Mouse (Mus musculus) spleen, embryonic (tissue): ENCODE results near the gene Strap.

ENCODE experiments used
- CTCF ChIA-PET: fragments of 350-600 bp; sonication (Branson Sonifier 250); formaldehyde crosslinking; loops from one replicate; lab custom pipeline; 2022; lab: Charles Lee

Gene Strap

DNA sequence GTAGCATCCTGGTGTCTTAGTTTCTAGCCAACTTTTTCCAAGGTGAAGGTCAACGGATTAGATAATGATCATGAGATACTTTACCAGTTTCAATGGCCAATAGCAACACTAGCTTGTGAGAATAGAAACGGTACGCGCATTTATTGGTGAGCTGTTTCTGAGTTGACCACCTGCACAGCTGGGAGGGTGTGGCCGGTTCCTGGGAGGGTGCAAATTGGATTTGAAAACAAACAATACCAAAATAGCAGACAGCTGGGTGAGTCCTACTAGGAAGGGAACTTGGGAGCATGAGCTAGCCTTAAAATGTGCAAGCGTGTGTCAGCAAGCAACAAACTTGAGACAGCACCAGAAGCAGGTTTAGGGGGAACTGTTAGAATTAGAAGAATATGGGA is 38.8 kb downstream of the Strap start:
- CTCF ChIA-PET: interaction anchor here (0.8 kb wide), 1 partner anchor 24 kb away, joined by 3 read pairs; no protein-coding TSS in a partner anchor

DNA sequence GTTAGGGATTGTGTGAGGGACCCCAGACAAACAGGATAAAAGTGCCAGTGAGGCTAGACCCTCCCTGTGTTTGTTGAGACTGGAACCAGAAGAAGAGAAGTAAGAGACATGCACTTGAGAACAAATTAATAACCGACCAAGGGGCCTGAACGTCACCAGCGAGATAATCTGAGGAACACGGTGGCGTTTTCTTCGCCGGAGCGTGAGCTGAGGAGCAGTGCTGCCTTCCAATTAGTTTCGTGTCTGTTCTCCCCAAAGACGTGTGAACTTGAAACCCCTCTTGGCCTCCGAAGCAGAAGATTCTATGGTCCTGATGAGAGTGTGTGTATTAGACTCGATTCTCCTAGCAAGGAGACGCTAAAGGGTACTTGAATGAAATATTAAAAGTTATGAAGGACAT is 39.3 kb downstream of the Strap start:
- CTCF ChIA-PET: no interaction called here

DNA sequence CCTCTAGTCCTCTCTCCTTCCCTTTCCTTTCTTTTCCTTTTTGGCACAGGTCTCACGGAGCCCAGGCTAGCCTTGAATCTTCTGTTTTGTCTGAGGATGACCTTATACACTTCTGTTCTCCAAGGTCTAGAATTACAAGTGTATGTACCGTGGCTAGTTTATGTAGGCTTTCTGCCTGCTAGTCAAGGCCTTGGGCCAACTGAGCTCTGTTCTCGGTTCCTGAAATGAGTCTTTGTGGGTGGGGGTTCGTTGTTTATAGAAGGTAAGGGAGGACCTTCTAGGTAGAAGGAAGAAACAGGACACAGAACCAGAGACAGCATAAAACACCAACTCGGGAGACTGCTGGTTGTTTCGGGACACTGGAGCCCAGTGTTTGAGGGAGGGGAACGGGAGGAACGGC is 40.3 kb downstream of the Strap start:
- CTCF ChIA-PET: interaction anchor here (0.5 kb wide), 1 partner anchor 17 kb away, joined by 5 read pairs; no protein-coding TSS in a partner anchor

DNA sequence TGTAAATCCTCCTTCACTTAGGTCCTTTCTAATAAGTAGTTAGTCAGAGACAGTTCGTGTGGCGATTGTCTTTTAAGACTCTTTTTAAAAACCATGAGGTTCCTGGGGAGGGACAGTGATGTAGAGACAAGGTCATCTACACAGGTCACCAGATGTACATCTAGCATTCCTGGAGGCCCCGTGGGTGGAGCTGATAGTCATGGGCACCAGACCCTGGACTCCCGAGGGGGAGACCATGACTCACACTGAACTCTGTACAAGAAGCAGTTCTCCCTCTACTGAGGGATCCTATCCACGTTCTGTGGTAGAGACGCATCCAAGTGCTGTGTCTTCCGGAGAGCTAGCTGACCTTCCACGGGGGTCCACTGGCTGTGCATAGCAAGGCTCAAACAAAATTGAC is 42.1 kb downstream of the Strap start:
- CTCF ChIA-PET: no interaction called here

DNA sequence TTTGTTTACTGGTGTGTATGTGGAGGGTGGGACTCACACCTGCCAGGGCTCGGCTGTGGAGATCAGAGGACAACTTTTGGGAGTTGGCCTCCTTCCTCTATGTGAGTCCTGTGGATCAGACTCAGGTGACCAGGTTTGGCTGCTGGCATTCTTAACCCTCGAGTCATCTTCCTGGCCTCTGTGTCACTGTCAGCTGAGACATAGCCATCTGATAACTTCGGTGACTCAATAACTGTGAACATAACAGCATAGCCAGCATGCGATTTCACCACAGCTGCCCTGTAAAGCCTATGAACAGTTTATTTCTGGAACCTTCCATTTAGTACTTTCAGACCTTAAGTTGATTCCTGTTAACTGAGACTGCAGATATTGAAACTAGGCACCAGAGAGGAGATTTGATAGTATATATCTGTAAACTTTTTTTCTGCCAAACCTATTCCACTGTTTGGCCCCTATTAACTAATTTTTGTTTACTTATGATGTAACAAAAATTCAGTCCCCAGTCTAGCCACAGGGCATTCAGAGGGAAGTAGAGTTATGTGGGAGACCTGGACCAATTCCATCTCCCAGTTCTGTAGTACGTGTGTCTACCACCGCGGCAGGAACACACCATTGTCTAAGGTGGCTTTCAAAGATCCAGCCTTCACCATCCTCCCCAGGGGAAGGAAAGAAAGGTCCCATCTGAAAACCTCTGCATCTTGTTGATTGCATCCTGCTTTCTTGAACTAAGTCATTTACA is 49.2 kb downstream of the Strap start:
- CTCF ChIA-PET: no interaction called here

DNA sequence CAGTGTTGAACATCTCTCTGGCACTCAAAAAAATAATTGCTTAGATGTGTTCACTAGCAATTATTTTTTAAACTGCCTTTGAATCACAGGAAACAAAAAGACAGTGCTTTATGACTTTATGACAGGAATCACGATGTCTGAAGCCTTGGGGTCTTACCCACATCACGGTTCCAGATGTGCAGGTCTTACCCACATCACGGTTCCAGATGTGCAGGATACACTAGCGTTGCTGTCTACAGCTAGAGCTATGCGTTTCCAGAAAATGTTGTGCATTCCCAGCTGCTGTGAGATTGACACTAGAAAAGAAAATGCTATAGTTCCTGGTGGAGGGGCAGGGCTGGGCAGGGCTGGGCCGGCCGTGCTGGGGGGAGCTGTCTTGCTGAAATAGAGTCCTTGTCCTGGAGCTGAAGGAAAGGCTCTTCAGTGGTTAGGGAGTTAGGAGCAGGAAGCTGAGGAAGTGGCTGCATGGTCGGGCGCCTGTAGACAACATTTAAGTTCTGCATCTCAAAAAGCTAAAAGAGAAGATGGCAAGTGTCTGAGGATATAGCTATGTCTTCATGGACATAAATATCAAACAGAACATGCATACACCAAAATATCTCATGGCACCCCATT is 54.2 kb downstream of the Strap start:
- CTCF ChIA-PET: no interaction called here

DNA sequence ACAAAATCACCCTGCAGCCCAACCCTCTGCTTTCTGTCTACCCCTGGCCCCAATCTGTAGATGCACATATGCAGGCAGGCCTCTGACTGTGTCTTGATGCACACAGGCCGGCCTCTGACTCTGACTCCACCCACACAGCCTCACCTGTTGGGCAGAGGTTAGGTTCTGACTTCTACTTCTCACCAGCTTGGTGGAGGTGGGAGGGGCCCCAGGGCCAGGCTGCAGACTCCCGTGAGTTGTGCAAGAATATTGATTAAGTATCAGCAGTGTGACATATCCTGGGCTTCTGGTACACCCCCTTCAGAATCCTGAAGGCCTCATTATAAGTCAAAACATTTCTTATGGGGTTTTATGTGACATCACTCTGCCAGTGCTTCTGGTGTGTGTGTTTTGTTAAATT is 54.8 kb downstream of the Strap start:
- CTCF ChIA-PET: no interaction called here

DNA sequence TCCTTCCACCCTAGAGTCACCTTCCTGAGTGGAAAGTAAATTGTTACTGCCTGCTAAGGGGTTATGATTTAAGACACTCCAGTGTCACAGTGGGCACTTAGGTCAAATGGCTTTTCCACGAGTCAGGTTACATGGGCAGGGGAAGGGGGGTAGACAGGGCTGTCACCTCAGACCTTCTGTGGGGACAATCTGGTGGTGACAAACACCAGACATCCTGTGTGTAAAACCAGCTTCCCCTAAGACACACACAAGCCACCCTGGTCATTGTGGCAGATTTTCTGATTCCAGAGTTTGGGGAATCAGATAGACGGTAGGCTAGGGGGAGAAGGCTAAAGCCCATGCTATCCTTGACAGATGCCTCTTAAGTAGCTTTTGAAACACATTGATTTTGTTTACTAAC is 60.6 kb downstream of the Strap start:
- CTCF ChIA-PET: no interaction called here

DNA sequence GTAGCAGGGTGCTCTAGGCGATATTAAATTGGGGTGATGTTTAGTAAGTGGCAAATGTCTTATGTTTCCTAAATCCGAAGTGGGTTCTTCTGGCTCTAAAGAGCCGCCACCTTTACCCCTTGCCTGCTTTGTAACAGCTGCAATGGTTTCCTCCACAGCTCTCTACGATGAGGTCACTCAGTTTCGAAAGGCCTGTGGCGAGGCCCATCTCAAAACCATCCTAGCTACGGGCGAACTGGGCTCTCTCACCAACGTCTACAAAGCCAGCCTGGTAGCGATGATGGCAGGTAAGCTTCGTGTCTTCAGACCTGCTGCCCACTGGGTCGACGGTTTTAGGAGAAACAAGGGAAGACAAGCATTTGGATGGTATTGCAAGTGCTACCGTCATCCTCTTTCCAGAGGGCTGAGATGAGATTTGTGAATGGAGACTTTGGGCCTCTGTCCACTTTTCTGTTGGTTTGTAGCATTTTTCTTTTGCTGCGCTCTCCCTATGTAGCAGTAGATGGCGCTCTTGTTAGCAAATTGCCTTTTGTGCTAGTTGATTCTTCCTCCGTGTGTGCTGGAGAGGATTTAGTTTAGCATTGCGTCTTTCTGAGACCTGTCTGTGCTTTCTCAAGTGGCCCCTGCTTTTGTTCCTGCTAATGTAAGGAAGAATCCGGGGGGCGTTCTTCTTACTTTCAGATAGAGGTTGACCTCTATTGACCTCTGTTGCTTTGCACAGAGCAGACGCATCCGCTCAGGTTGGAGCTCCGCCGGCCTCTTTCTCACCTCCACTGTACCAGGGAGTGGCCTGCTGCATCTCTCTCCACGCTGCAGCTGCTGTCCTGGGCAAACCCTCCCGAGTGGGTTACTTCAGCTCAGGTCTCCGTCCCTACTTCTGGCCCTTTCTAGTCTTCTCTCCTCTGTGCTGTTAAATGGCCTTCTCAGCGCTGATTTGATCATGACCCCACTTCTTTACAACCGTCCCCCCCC is 62.0 kb downstream of the Strap start:
- CTCF ChIA-PET: no interaction called here

DNA sequence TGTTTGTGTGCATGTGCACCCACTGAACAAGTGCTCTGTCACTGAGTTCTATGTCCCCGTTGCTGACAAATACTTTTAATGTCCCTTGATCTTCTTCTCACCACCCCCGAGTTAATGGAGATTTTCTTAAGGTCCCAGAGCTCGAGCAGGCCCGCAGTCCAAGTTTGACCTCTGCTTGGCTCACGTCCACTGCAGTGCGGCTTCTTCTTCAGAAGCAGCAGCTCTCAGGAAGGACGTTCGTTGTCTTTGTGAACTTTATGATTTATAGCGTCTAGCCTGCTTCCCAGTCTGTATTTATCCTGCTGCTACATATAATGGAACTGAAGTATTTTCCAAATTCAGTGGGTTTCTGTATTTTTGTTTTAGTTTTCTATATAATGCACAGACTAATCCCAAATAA is 64.4 kb downstream of the Strap start:
- CTCF ChIA-PET: no interaction called here
